Mouse (Mus musculus) cortical plate, adult 2 months (tissue): ENCODE data around the gene Evi2. TPM values are rescaled to one million over a fixed set of nuclear protein-coding genes. Genes with fewer than 3 reads are reported as not detected.

Source experiments
- H3K27ac ChIP-seq: fragments of 200-500 bp; 2 replicates; pipeline ENCODE4 v1.5.1; 2012; ENCODE audit warnings: low read length, control low read depth, inconsistent platforms; ENCODE audit not compliant: insufficient read depth
- H3K4me1 ChIP-seq: fragments of 200-500 bp; 2 replicates; pipeline ENCODE4 v1.6.1; 2011; ENCODE audit warnings: low read length; ENCODE audit not compliant: control insufficient read depth, insufficient read depth
- H3K4me3 ChIP-seq: fragments of 200-500 bp; 2 replicates; pipeline ENCODE4 v1.5.1; 2011; ENCODE audit warnings: mild to moderate bottlenecking, low read length, control low read depth; ENCODE audit not compliant: insufficient read depth
- CTCF ChIP-seq: fragments of 200-500 bp; IDR thresholded peaks from 2 replicates; pipeline ENCODE4 v1.5.1; 2011; ENCODE audit warnings: mild to moderate bottlenecking, control low read depth, low read length; ENCODE audit not compliant: insufficient read depth; ENCODE audit errors: extremely low read depth
- POLR2A ChIP-seq: fragments of 200-500 bp; IDR thresholded peaks from 2 replicates; pipeline ENCODE4 v1.6.1; 2011; ENCODE audit warnings: mild to moderate bottlenecking, low read length, control low read depth; ENCODE audit not compliant: insufficient read depth; ENCODE audit errors: extremely low read depth
- polyA plus RNA-seq: library from polyadenylated mRNA; depleted of rRNA; stranded (reverse); fragments of >200 nt; gene quantifications from 2 replicates; pipeline ENCODE4 v1.2.3, GENCODE M21; 2012

Evi2 gene
- polyA plus RNA-seq, 1 experiment, result 0.10 TPM

DNA sequence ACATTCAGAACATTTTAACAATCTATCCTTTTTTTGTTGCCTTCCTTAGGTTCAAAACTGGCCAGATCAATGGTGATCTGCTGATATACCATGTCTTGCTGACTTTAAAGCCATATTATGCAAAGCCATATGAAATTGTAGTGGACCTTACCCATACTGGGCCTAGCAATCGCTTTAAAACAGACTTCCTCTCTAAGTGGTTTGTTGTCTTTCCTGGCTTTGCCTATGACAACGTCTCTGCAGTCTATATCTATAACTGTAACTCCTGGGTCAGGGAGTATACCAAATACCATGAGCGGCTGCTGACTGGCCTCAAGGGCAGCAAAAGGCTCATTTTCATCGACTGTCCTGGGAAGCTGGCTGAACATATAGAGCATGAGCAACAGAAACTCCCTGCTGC is 5.2 kb upstream of the Evi2 start:
- Histone ChIP-seq H3K4me1 (peaks cover 2% of the 10 kb centered on the region; the same call in 1 of the 2 replicates), H3K4me3 (no peak overlapping the region), H3K27ac (no peak overlapping the region)
- TF ChIP-seq POLR2A, result no peak
- TF ChIP-seq CTCF, result no peak

DNA sequence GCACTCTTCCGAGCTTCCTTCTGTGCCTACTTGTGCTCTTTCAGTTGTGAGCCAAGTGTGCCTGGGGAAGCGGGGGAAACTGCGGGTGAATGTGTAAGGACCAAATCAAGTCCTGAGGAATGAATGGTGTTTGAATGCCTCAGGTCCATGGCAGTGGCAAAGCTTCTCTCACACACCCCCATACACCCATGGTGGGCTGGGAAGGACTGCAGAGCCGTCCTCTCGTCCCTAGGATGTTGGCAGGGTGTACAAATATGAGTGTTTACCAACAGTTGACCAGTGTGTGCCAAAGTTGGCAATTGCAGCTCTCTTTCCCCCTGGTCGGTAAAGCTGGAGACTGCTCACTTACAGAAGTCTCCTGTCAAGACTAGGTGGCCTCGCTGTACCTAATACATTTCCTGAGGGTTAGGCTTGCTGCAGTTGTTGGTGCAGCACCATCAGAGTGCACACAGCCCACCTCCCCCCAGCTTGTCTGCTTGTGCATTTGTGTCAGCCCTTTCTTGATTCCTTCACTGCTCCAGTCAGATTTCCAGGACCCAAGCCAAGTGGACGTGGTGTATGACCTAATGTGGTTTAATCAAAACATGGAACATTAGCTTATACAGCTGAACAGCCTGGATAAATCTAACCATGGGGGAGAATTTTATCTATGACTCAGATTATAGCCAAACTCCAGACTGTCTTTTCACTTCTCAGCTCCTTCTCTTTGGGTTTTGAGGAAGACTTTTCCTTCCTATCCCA is 3.7 kb upstream of the Evi2 start:
- Histone ChIP-seq H3K27ac (0 out of 2 replicates have a peak overlapping the region, but pooled peaks have one; percentile 6), H3K4me3 (no peak overlapping the region), H3K4me1 (peaks cover 2% of the 10 kb centered on the region; the same call in 1 of the 2 replicates)
- TF ChIP-seq CTCF, result no peak
- TF ChIP-seq POLR2A, result no peak

DNA sequence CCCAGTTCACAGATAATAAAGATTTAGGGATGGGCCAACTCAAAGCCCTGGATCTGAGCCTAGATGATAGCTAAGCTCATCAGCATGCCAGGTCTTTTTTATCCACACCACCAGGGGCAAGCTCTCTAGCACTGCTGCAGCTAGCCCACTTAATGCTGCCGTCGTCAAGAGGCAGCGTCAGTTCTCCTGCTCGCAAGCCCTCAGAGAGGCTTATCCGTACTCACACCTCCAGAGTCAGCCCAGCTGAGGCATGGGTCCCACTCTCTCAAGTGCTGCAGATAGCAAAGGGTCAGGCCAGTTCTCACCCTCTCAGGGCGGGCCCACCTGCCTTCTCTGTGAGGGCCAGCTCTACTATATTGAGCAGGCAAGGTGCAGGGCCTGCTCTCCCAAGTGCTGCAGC is 2.9 kb upstream of the Evi2 start:
- peaks cover 2% of the 10 kb centered on the region; the same call in 1 of the 2 replicates for H3K4me1 ChIP-seq
- no peak overlapping the region for H3K27ac ChIP-seq
- TF ChIP-seq POLR2A, result no peak
- TF ChIP-seq CTCF, result no peak
- H3K4me3 ChIP-seq, result no peak overlapping the region

DNA sequence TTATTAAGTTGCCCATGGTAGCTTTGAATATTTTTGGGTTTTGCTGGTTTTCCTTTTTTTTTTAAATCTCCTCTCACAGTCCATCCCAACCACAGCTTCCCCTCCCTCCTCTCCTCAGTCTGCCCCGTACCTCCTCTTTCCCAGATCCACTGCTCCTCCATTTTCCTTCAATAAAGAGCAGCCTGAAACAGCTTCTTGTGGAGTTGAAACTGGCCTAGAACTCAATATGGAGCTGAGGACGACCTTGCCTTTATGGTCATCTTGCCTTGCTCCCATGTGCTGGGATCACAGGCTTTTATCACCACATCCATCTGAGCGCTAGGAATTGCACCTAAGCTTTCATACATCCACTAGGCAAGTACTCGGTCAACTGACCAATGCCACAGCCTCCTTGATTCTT is 1.1 kb upstream of the Evi2 start:
- TF ChIP-seq CTCF (no peak), POLR2A (no peak)
- Histone ChIP-seq H3K4me3 (no peak overlapping the region), H3K4me1 (peaks cover 4% of the 10 kb centered on the region), H3K27ac (no peak overlapping the region)

DNA sequence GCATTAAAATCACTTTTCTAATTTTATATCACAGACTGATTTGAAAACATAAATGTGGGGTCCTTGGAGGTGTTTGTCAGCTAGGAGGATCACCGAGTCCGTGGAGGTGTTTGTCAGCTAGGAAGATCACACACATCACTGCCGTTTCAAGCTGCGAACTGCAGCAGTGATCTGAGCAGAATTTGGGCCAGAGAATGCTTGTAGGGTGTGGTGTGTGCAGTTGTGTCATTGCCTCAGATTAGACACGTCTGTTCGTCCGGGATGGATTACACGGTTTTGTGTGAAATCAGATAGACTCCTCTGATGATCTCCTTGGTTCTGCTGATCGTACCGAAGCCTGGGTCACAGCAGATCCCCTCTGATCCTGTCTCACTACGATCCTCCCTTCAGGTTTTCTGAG is 385 bp upstream of the Evi2 start:
- no peak for TF ChIP-seq POLR2A
- TF ChIP-seq CTCF, result no peak
- Histone ChIP-seq H3K4me3 (peak overlapping the region; percentile 8; the same call in 1 of the 2 replicates), H3K27ac (peak overlapping the region; percentile 32; the same call in 1 of the 2 replicates), H3K4me1 (peaks cover 4% of the 10 kb centered on the region)

DNA sequence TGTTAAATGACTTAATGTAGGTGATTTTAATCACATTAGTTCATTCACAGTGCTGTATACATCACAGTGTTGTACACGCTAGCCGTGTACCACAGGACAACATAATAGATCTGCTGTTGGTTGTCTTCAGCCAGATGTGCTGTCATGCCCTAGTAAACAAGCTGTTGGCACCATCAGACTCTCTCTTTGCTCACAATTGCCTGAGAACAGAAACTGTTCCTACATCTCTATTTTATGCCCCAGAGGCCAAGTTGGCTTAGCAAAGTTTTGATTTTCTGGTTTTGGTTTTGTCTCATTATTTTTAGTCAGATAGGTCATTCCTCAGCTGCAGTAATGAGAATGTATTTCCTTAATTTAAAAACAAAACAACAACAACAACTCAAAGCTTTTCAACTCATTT is 653 bp downstream of the Evi2 start:
- no peak overlapping the region for H3K27ac ChIP-seq
- TF ChIP-seq CTCF (no peak), POLR2A (no peak)
- H3K4me3 ChIP-seq, result peak overlapping the region; percentile 11; the same call in 1 of the 2 replicates
- peaks cover 4% of the 10 kb centered on the region for H3K4me1 ChIP-seq

DNA sequence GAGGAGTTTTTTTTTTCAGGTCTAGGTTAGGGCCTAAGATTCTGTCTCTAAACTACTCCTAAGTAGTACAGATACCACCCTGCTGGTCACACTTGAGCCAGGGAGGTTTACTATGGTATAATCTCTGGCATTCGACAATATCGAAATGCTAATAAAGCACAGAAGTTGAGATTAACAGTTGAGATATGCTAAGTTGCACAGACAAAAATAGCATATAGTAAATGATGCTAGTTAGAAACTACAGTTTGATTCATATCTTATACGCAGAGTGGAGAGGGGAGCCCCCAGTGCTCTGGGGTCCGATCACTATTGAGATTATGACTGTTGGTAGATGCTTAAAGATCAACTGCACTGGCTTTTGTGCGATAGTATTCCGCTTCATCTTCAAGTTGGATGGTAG is 1.2 kb downstream of the Evi2 start:
- TF ChIP-seq POLR2A (no peak), CTCF (no peak)
- H3K27ac ChIP-seq, result no peak overlapping the region
- peaks cover 4% of the 10 kb centered on the region for H3K4me1 ChIP-seq
- H3K4me3 ChIP-seq, result no peak overlapping the region; the same call in 1 of the 2 replicates

DNA sequence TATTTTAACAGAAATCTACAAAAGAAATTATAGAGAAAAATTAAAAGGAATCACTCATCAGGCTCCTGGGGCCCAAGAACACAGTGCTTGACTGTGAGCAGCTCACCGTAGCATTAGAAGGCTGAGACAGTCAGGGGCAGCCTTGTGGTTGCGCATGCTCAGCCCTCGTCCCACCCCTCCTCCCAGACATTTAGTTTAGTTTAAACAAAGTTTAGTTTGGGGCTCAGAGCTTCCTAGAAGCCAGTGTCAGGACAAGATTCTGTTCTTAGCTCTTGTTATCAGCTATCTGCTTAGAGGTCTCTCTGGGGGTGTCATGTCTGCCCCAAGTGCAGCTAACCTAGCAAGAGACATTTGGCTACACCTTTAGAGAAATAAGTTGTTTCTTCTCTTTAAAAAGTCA is 1.8 kb downstream of the Evi2 start:
- peaks cover 7% of the 10 kb centered on the region for H3K4me1 ChIP-seq
- no peak overlapping the region for H3K27ac ChIP-seq
- H3K4me3 ChIP-seq, result no peak overlapping the region
- no peak for TF ChIP-seq CTCF

DNA sequence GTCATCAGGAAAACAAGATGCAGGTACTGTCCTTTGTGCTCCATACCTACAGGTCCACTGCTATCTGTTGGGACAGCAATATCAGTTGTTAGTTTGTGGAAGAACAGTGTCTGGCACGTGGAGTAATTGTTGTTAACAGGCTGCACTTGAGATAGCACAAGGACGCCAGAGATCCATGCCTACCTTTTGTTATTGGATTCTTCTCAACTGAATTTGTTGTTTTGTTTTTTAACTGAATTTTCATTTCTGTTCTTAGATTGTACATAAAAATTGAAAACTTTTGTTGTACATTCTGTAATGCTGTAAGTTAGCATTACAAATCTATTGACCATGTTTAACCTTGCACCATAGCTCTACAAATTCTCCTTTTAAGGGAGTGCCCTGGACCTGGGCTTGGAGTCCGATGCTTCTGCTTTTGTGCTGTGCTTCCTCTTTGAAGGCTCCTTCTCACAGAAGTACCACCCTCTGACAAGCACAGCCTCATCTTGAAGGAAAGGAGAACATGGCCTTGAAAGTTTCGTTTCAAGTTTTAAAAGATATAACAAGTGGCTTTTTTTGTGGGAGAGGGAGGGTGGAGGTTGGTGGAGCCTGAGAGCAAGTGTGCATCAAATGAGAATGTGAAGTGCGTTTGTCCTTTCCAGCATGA is 2.5 kb downstream of the Evi2 start:
- peak overlapping the region; percentile 68 for H3K27ac ChIP-seq
- no peak overlapping the region for H3K4me3 ChIP-seq
- peaks cover 7% of the 10 kb centered on the region for H3K4me1 ChIP-seq
- TF ChIP-seq POLR2A (no peak), CTCF (no peak)

DNA sequence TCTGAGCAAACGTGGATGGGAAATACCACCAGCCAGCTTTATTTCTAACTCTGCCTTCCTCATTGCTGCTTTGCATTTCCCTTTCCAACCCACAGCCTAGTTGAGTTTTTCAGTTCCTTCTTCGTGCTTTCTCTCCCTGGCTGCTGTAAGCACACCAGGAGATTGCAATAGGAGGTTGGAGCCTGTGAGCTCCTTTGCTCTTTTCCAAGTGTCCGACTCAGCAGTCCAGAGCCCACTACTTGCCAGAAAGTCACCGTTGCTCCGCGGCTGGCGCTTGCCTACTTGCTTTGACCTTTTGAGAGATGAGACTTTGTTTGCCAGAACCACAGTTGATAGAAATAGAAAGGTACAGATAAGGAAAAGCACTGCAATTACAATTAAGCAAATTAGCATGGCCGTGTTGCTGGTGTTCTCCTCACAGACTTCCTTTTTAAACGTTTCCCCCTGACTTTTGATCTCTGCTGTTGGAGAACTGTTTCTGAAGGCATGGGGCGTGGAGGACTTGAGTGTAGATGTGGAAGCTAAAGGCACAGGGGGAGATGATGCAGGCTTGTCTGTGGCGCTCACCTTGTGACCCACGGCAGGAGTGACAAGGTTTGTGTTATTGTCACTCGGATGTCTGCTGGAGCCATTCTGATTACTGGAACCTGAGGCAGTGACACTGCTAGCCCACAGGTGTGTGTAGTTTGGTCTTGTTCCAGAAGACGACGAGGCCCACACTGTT is 3.2 kb downstream of the Evi2 start:
- Histone ChIP-seq H3K4me3 (no peak overlapping the region), H3K4me1 (peaks cover 7% of the 10 kb centered on the region), H3K27ac (peak overlapping the region; percentile 68)
- no peak for TF ChIP-seq CTCF
- TF ChIP-seq POLR2A, result no peak
